Mouse (Mus musculus) neural tube, embryonic 15.5 days (tissue): Measurements from ENCODE around the gene Pcnp. TPM values are rescaled to one million over a fixed set of nuclear protein-coding genes. Genes with fewer than 3 reads are reported as not detected.

Experiments
- microRNA-seq: library from miRNA; unstranded; fragments of <30 nt; microRNA quantifications from one replicate; pipeline ENCODE4, GENCODE M21; 2017
- polyA plus RNA-seq: library from polyadenylated mRNA; unstranded; fragments of >200 nt; fragmentation: Nextera tagmentation; extraction: Ambion mirVana; gene quantifications from 2 replicates; pipeline ENCODE4 v1.2.1, GENCODE M21; 2015

Gene Pcnp
- polyA plus RNA-seq, 1 experiment from 2014 or later, result 193 TPM

Small RNAs within 50 kb of the gene (microRNA-seq; reads per million reads assigned to microRNA genes)
- not detected for gene Gm24047

Other genes starting within 250 kb of the Pcnp start
- gene Nfkbiz, start 190.8 kb downstream of the Pcnp start, polyA plus RNA-seq, result 2.0 and 3.3 TPM in 2 replicates
- gene Nxpe3, start 134.5 kb downstream of the Pcnp start, polyA plus RNA-seq, result 1.4 and 1.7 TPM in 2 replicates
- 11.0 and 12.3 TPM in 2 replicates for gene Cep97, start 94.9 kb downstream of the Pcnp start, polyA plus RNA-seq
- gene Rpl24, start 63.5 kb downstream of the Pcnp start, polyA plus RNA-seq, result 485 and 506 TPM in 2 replicates
- gene Zbtb11, start 55.9 kb downstream of the Pcnp start, polyA plus RNA-seq, result 22.5 and 23.7 TPM in 2 replicates
- 18.9 and 20.9 TPM in 2 replicates for gene Trmt10c, start 8.1 kb upstream of the Pcnp start, polyA plus RNA-seq
- 41.8 and 46.9 TPM in 2 replicates for gene Senp7, start 18.6 kb upstream of the Pcnp start, polyA plus RNA-seq
- gene Impg2, start 174.6 kb upstream of the Pcnp start, polyA plus RNA-seq, result 0.17 and 0.19 TPM in 2 replicates